ENCODE assay signal across 8 mouse cellular contexts in the genomic region with DNA sequence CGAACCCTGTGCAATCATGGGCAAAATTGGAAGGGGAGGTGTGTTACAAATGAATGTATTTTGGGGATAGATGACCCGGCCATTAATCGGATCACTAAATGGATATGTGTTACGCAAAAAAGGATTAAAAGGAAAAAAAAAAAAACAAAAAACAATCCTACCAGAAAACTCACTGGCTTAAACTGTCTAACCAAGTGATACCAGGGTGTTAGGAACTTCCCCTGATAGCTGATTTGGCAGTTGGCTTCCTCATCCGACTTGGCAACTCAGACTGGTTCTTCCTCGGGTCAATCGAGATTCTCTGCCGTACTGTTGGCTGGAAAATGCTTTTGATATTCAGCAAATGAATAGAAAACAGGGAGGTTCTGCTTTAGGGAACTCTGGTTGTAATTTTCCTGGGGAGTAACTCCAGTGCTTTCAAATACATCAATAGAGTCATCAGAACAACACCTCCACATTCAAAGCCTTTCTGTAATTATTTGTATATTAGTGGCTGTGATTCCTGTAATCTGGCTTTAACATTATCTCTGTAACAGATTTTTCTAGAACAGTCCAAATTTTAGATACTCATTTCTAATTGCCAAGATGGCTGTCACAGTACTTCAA. TPM values are rescaled to one million over a fixed set of nuclear protein-coding genes. Genes with fewer than 3 reads are reported as not detected.
A peak's percentile ranks its signal among the peaks of the same experiment; 100 is the strongest.
DNase-seq lines count a peak whose midpoint lies in the region; ATAC-seq and TF ChIP-seq lines count a peak whose summit lies in the region.

No protein-coding gene starts in this region.

- H3K4me3 ChIP-seq in forebrain, embryonic 11.5 days (ENCODE audit: low read depth, low read length) = peak overlapping the region; percentile 85
- peak overlapping the region; percentile 100 for H3K4me3 ChIP-seq in hindbrain, embryonic 13.5 days
- peak overlapping the region; percentile 91 for H3K4me3 ChIP-seq in liver, embryonic 11.5 days (ENCODE audit: low read depth, low read length)
- H3K4me3 ChIP-seq in midbrain, postnatal 0 days (ENCODE audit: low read depth, low read length) = peak overlapping the region; percentile 96

- peaks cover 8% of the 10 kb centered on the region; the same call in 1 of the 2 replicates for H3K4me1 ChIP-seq in forebrain, embryonic 11.5 days (replicated peaks; ENCODE audit: control insufficient read depth, insufficient read depth, low read length)
- H3K4me1 ChIP-seq in hindbrain, embryonic 13.5 days (replicated peaks) = peaks cover 30% of the 10 kb centered on the region
- peaks cover 13% of the 10 kb centered on the region for H3K4me1 ChIP-seq in liver, embryonic 11.5 days (replicated peaks; ENCODE audit: control insufficient read depth, insufficient read depth, low read length)
- no peaks in the 10 kb centered on the region for H3K4me1 ChIP-seq in midbrain, postnatal 0 days (ENCODE audit: insufficient read depth, low read length)

- DNase-seq in layer of hippocampus, adult 11-12 months (ENCODE audit: low spot score) = peak; percentile 35
- no peak for DNase-seq in layer of hippocampus, postnatal 25 days (ENCODE audit: extremely low spot score in 1 of 2, low spot score in 1 of 2)
- peak; percentile 73 for DNase-seq in MEL-GATA-1-ER (ENCODE audit: extremely low read depth, low read depth)
- DNase-seq in forebrain, embryonic 11.5 days (ENCODE audit: low spot score) = no peak
- no peak for DNase-seq in liver, embryonic 11.5 days (ENCODE audit: low spot score)
- DNase-seq in midbrain, postnatal 0 days (ENCODE audit: low spot score) = peak; percentile 55
- DNase-seq in frontal cortex, postnatal 25 days (ENCODE audit: low spot score in 2 of 2) = no peak

- H3K9me3 ChIP-seq in forebrain, embryonic 11.5 days (ENCODE audit: control insufficient read depth, low read length) = no peaks in the 10 kb centered on the region
- H3K9me3 ChIP-seq in hindbrain, embryonic 13.5 days = no peaks in the 10 kb centered on the region
- H3K9me3 ChIP-seq in liver, embryonic 11.5 days (ENCODE audit: control insufficient read depth, low read length) = no peaks in the 10 kb centered on the region
- H3K9me3 ChIP-seq in midbrain, postnatal 0 days (ENCODE audit: low read length) = no peaks in the 10 kb centered on the region

- ATAC-seq in forebrain, embryonic 11.5 days (replicated peaks; ENCODE audit: low FRiP score) = no peak
- ATAC-seq in hindbrain, embryonic 13.5 days (ENCODE audit: low FRiP score) = no peak
- no peak for ATAC-seq in liver, embryonic 11.5 days (replicated peaks; ENCODE audit: low FRiP score)
- no peak for ATAC-seq in midbrain, postnatal 0 days (ENCODE audit: low FRiP score)

- no peak for TF ChIP-seq CTCF in midbrain, postnatal 0 days (IDR thresholded peaks at IDR 0.05)

- H3K4me2 ChIP-seq in forebrain, embryonic 11.5 days (ENCODE audit: low read depth, low read length, severe bottlenecking) = peak overlapping the region; percentile 55
- H3K4me2 ChIP-seq in hindbrain, embryonic 13.5 days = peak overlapping the region; percentile 56
- peak overlapping the region; percentile 75 for H3K4me2 ChIP-seq in liver, embryonic 11.5 days
- H3K4me2 ChIP-seq in midbrain, postnatal 0 days (ENCODE audit: low read depth, low read length, poor library complexity, severe bottlenecking) = peak overlapping the region; percentile 54

- H3K36me3 ChIP-seq in forebrain, embryonic 11.5 days (ENCODE audit: control insufficient read depth, insufficient read depth, low read length) = no peaks in the 10 kb centered on the region
- H3K36me3 ChIP-seq in hindbrain, embryonic 13.5 days = no peaks in the 10 kb centered on the region
- no peaks in the 10 kb centered on the region for H3K36me3 ChIP-seq in liver, embryonic 11.5 days (ENCODE audit: control insufficient read depth, insufficient read depth, low read length)
- H3K36me3 ChIP-seq in midbrain, postnatal 0 days (ENCODE audit: insufficient read depth, low read length) = no peaks in the 10 kb centered on the region

- H3K27me3 ChIP-seq in forebrain, embryonic 11.5 days (ENCODE audit: control insufficient read depth, insufficient read depth, low read length) = no peaks in the 10 kb centered on the region
- H3K27me3 ChIP-seq in hindbrain, embryonic 13.5 days = 0 out of 2 replicates have a peak, but pooled peaks cover 7% of the 10 kb centered on the region
- H3K27me3 ChIP-seq in liver, embryonic 11.5 days (replicated peaks; ENCODE audit: control insufficient read depth, insufficient read depth, low read length) = no peaks in the 10 kb centered on the region
- no peaks in the 10 kb centered on the region for H3K27me3 ChIP-seq in midbrain, postnatal 0 days (ENCODE audit: insufficient read depth, low read length)

- no peak overlapping the region for H3K27ac ChIP-seq in forebrain, embryonic 11.5 days (ENCODE audit: low read depth, low read length)
- H3K27ac ChIP-seq in hindbrain, embryonic 13.5 days = 0 out of 2 replicates have a peak overlapping the region, but pooled peaks have one; percentile 96
- no peak overlapping the region for H3K27ac ChIP-seq in liver, embryonic 11.5 days (ENCODE audit: low read depth, low read length)
- peak overlapping the region; percentile 59; the same call in 1 of the 2 replicates for H3K27ac ChIP-seq in midbrain, postnatal 0 days (ENCODE audit: low read depth, low read length)

- H3K9ac ChIP-seq in forebrain, embryonic 11.5 days (ENCODE audit: low read length) = peak overlapping the region; percentile 84
- peak overlapping the region; percentile 63 for H3K9ac ChIP-seq in hindbrain, embryonic 13.5 days
- H3K9ac ChIP-seq in liver, embryonic 11.5 days (ENCODE audit: low read depth, low read length) = no peak overlapping the region
- H3K9ac ChIP-seq in midbrain, postnatal 0 days (replicated peaks; ENCODE audit: low read length, poor library complexity, severe bottlenecking) = peak overlapping the region; percentile 64

- 2% methylated on average over 8 of the region's 8 CpGs for WGBS in forebrain, embryonic 11.5 days
- 2% methylated on average over 8 of the region's 8 CpGs for WGBS in hindbrain, embryonic 13.5 days
- WGBS in liver, embryonic 11.5 days = under 1% methylated on average over 8 of the region's 8 CpGs
- WGBS in midbrain, postnatal 0 days = 1% methylated on average over 8 of the region's 8 CpGs

RNA-seq across cellular contexts. Expression of a gene that starts 0.7 kb away (rescaled TPM):
- total RNA-seq in layer of hippocampus, postnatal 25 days (2021) = 10 to 100 TPM; 52.3 to 61.3 TPM
- 86.9 and 88.4 TPM in 2 replicates for polyA plus RNA-seq in forebrain, embryonic 11.5 days (2014; fragmentation: Nextera tagmentation; extraction: Ambion mirVana)
- polyA plus RNA-seq in hindbrain, embryonic 13.5 days (2015; fragmentation: Nextera tagmentation; extraction: Ambion mirVana) = 85.9 and 88.5 TPM in 2 replicates
- 39.8 and 49.1 TPM in 2 replicates for polyA plus RNA-seq in liver, embryonic 11.5 days (2014; fragmentation: Nextera tagmentation; extraction: Ambion mirVana)
- 60.5 and 72.6 TPM in 2 replicates for total RNA-seq in midbrain, postnatal 0 days (2014; rRNA removed)
- polyA plus RNA-seq in midbrain, postnatal 0 days (2015; fragmentation: Nextera tagmentation; extraction: Ambion mirVana) = 80.2 and 91.5 TPM in 2 replicates

RNA-seq across cellular contexts. Expression of a gene that starts 32.8 kb away (rescaled TPM):
- total RNA-seq in layer of hippocampus, postnatal 25 days (2021) = 100 to 1,000 TPM; 172 to 199 TPM
- 291 and 296 TPM in 2 replicates for polyA plus RNA-seq in forebrain, embryonic 11.5 days (2014; fragmentation: Nextera tagmentation; extraction: Ambion mirVana)
- polyA plus RNA-seq in hindbrain, embryonic 13.5 days (2015; fragmentation: Nextera tagmentation; extraction: Ambion mirVana) = 438 and 450 TPM in 2 replicates
- 312 and 323 TPM in 2 replicates for polyA plus RNA-seq in liver, embryonic 11.5 days (2014; fragmentation: Nextera tagmentation; extraction: Ambion mirVana)
- 141 and 145 TPM in 2 replicates for total RNA-seq in midbrain, postnatal 0 days (2014; rRNA removed)
- polyA plus RNA-seq in midbrain, postnatal 0 days (2015; fragmentation: Nextera tagmentation; extraction: Ambion mirVana) = 588 and 616 TPM in 2 replicates

RNA-seq across cellular contexts. Expression of a gene that starts 36.9 kb away (rescaled TPM):
- total RNA-seq in layer of hippocampus, postnatal 25 days (2021) = 1 to 10 TPM in 1 of 2 experiments, under 1 TPM in 1; 0.96 to 1.1 TPM
- 0.68 and 1.4 TPM in 2 replicates for polyA plus RNA-seq in forebrain, embryonic 11.5 days (2014; fragmentation: Nextera tagmentation; extraction: Ambion mirVana)
- 0.60 and 1.2 TPM in 2 replicates for polyA plus RNA-seq in hindbrain, embryonic 13.5 days (2015; fragmentation: Nextera tagmentation; extraction: Ambion mirVana)
- 0.18 TPM in 1 of 2 replicates, not detected in the other for polyA plus RNA-seq in liver, embryonic 11.5 days (2014; fragmentation: Nextera tagmentation; extraction: Ambion mirVana)
- total RNA-seq in midbrain, postnatal 0 days (2014; rRNA removed) = 1.2 and 2.2 TPM in 2 replicates
- polyA plus RNA-seq in midbrain, postnatal 0 days (2015; fragmentation: Nextera tagmentation; extraction: Ambion mirVana) = 1.4 and 1.5 TPM in 2 replicates

Comparison
In these comparisons a context has a peak if more than half of its experiments do, and no peak if none do; other contexts are left out.
1. DNase-seq: peak in layer of hippocampus, adult 11-12 months (single experiment), MEL-GATA-1-ER (single experiment) and midbrain, postnatal 0 days (single experiment); none in layer of hippocampus, postnatal 25 days (0 of 2), forebrain, embryonic 11.5 days (single experiment), liver, embryonic 11.5 days (single experiment) and frontal cortex, postnatal 25 days (0 of 2).
2. H3K27ac ChIP-seq: peak in hindbrain, embryonic 13.5 days (single experiment) and midbrain, postnatal 0 days (single experiment); none in forebrain, embryonic 11.5 days (single experiment) and liver, embryonic 11.5 days (single experiment).
3. Peak in every context shown above with its lines, with median percentiles within 50 percentile points of each other: H3K4me2 ChIP-seq and H3K4me3 ChIP-seq.